In genomic region chr4:32864131-32864866, GRCm38 (mm10) we compare ENCODE assay signal across 9 mouse cellular contexts.
DNase-seq lines count a peak whose midpoint lies in the region; ATAC-seq and TF ChIP-seq lines count a peak whose summit lies in the region.
"Had no signal": no experiment of that assay in that cellular context is flagged by ENCODE, and none has a peak within 500 bp of the region (broad histone marks: within the 10 kb centered on the region; RNA-seq: fewer than 3 reads in every experiment).

No protein-coding gene starts in this region.

- no peaks in the 10 kb centered on the region for H3K36me3 ChIP-seq in heart, embryonic 11.5 days (ENCODE audit: control insufficient read depth, insufficient read depth, low read length)
- no peaks in the 10 kb centered on the region for H3K36me3 ChIP-seq in ES-E14 (ENCODE audit: control insufficient read depth, insufficient read depth, low read length, poor library complexity, severe bottlenecking)
- no peaks in the 10 kb centered on the region for H3K36me3 ChIP-seq in forebrain, embryonic 12.5 days (replicated peaks)
- H3K36me3 ChIP-seq in midbrain, embryonic 13.5 days, result no peaks in the 10 kb centered on the region
- H3K36me3 ChIP-seq: stomach, embryonic 15.5 days had no signal

- 55% methylated on average over 31 of the region's 31 CpGs for WGBS in heart, embryonic 11.5 days (ENCODE audit: insufficient replicate concordance)
- WGBS in forebrain, embryonic 12.5 days, result 31% methylated on average over 31 of the region's 31 CpGs
- WGBS in midbrain, embryonic 13.5 days, result 29% methylated on average over 31 of the region's 31 CpGs

- no peaks in the 10 kb centered on the region for H3K9me3 ChIP-seq in heart, embryonic 11.5 days (replicated peaks; ENCODE audit: control insufficient read depth, low read length)
- no peaks in the 10 kb centered on the region for H3K9me3 ChIP-seq in ES-E14 (ENCODE audit: control insufficient read depth, insufficient read depth, low read depth, low read length)
- no peaks in the 10 kb centered on the region for H3K9me3 ChIP-seq in forebrain, embryonic 12.5 days
- H3K9me3 ChIP-seq in midbrain, embryonic 13.5 days, result no peaks in the 10 kb centered on the region
- H3K9me3 ChIP-seq: stomach, embryonic 15.5 days had no signal

- ATAC-seq in heart, embryonic 11.5 days (replicated peaks; ENCODE audit: insufficient number of reproducible peaks, low FRiP score, low TSS enrichment), result no peak
- ATAC-seq in forebrain, embryonic 12.5 days (ENCODE audit: low FRiP score), result peak; percentile 31
- ATAC-seq in midbrain, embryonic 13.5 days, result peak; percentile 41
- ATAC-seq in granulocyte monocyte progenitor cell, adult 5-6 weeks (replicated peaks; ENCODE audit: poor library complexity, severe bottlenecking), result no peak

- H3K4me1 ChIP-seq in heart, embryonic 11.5 days (ENCODE audit: control insufficient read depth, insufficient read depth, low read length), result peaks cover 30% of the 10 kb centered on the region
- peaks cover 5 to 11% of the 10 kb centered on the region in 2 experiments; a peak in 3 of 4 replicates for H3K4me1 ChIP-seq in ES-E14 (ENCODE audit: control insufficient read depth in 2 of 2, insufficient read depth in 2 of 2, low read length in 2 of 2, poor library complexity in 1 of 2)
- H3K4me1 ChIP-seq in forebrain, embryonic 12.5 days, result peaks cover 51% of the 10 kb centered on the region
- H3K4me1 ChIP-seq in midbrain, embryonic 13.5 days (replicated peaks), result peaks cover 56% of the 10 kb centered on the region
- H3K4me1 ChIP-seq: stomach, embryonic 15.5 days had no signal

- peak overlapping the region; percentile 8; the same call in 1 of the 2 replicates for H3K4me3 ChIP-seq in heart, embryonic 11.5 days (ENCODE audit: low read depth, low read length)
- H3K4me3 ChIP-seq in ES-E14 (ENCODE audit: insufficient read depth in 1 of 2, low read depth in 1 of 2, low read length in 2 of 2, poor library complexity in 1 of 2, severe bottlenecking in 1 of 2), result peak overlapping the region; percentile 10 to 30; a peak in 2 of 4 replicates
- H3K4me3 ChIP-seq in forebrain, embryonic 12.5 days (replicated peaks), result peak overlapping the region; percentile 27
- peak overlapping the region; percentile 34 for H3K4me3 ChIP-seq in midbrain, embryonic 13.5 days (replicated peaks)
- H3K4me3 ChIP-seq: stomach, embryonic 15.5 days had no signal

- peak overlapping the region; percentile 44 for H3K4me2 ChIP-seq in heart, embryonic 11.5 days
- peak overlapping the region; percentile 55 for H3K4me2 ChIP-seq in forebrain, embryonic 12.5 days
- H3K4me2 ChIP-seq in midbrain, embryonic 13.5 days (replicated peaks), result peak overlapping the region; percentile 53
- H3K4me2 ChIP-seq: stomach, embryonic 15.5 days had no signal

- DNase-seq in heart, postnatal 4 days, result no peak
- no peak for DNase-seq in ES-E14 (ENCODE audit: low read depth, low spot score)
- DNase-seq in urinary bladder, postnatal 25 days (ENCODE audit: low spot score), result no peak
- DNase-seq in frontal cortex, postnatal 10 days (ENCODE audit: low spot score in 2 of 2), result no peak

- peaks cover 11% of the 10 kb centered on the region; the same call in 1 of the 2 replicates for H3K27me3 ChIP-seq in heart, embryonic 11.5 days (ENCODE audit: control insufficient read depth, insufficient read depth, low read length)
- H3K27me3 ChIP-seq in forebrain, embryonic 12.5 days, result peaks cover 25% of the 10 kb centered on the region; the same call in 1 of the 2 replicates
- no peaks in the 10 kb centered on the region for H3K27me3 ChIP-seq in midbrain, embryonic 13.5 days

- no peak overlapping the region for H3K9ac ChIP-seq in heart, embryonic 11.5 days (ENCODE audit: low read depth, low read length)
- no peak overlapping the region for H3K9ac ChIP-seq in ES-E14 (ENCODE audit: insufficient read depth, low read depth, low read length, poor library complexity, severe bottlenecking)
- H3K9ac ChIP-seq in forebrain, embryonic 12.5 days, result peak overlapping the region; percentile 44
- peak overlapping the region; percentile 62 for H3K9ac ChIP-seq in midbrain, embryonic 13.5 days (replicated peaks)
- H3K9ac ChIP-seq: stomach, embryonic 15.5 days had no signal

- in situ Hi-C loops in ES-E14 (cut with MboI; ENCODE audit: low sequenced_read_pairs in 2 of 2, unreplicated experiment in 2 of 2), result no loop called here

- H3K27ac ChIP-seq in heart, embryonic 11.5 days (ENCODE audit: low read depth, low read length), result no peak overlapping the region
- no peak overlapping the region for H3K27ac ChIP-seq in ES-E14 (ENCODE audit: insufficient read depth, low read depth, low read length, poor library complexity, severe bottlenecking)
- peak overlapping the region; percentile 53; the same call in 1 of the 2 replicates for H3K27ac ChIP-seq in forebrain, embryonic 12.5 days
- H3K27ac ChIP-seq in midbrain, embryonic 13.5 days, result peak overlapping the region; percentile 62
- H3K27ac ChIP-seq: stomach, embryonic 15.5 days had no signal

TF ChIP-seq in ES-E14, 5 proteins besides CTCF, POLR2A, EP300 and RAD21:
- no peak for TF ChIP-seq MAFK (IDR thresholded peaks at IDR 0.05; ENCODE audit: insufficient read depth, low read depth, low read length)
- TF ChIP-seq ZC3H11A (IDR thresholded peaks at IDR 0.05; ENCODE audit: borderline replicate concordance, low read depth, low read length), result no peak
- no peak for TF ChIP-seq CHD2 (IDR thresholded peaks at IDR 0.05; ENCODE audit: low read depth, low read length)
- TF ChIP-seq HCFC1 (IDR thresholded peaks at IDR 0.05; ENCODE audit: borderline replicate concordance, insufficient read depth, low read length), result no peak
- TF ChIP-seq ZNF384 (IDR thresholded peaks at IDR 0.05; ENCODE audit: low read depth, low read length), result no peak

Comparison
In these comparisons a context has a peak if more than half of its experiments do, and no peak if none do; other contexts are left out.
1. ATAC-seq: peak in forebrain, embryonic 12.5 days (single experiment) and midbrain, embryonic 13.5 days (single experiment); none in heart, embryonic 11.5 days (single experiment) and granulocyte monocyte progenitor cell, adult 5-6 weeks (single experiment).
2. H3K27ac ChIP-seq: peak in forebrain, embryonic 12.5 days (single experiment) and midbrain, embryonic 13.5 days (single experiment); none in heart, embryonic 11.5 days (single experiment) and ES-E14 (single experiment).
3. H3K9ac ChIP-seq: peak in forebrain, embryonic 12.5 days (single experiment) and midbrain, embryonic 13.5 days (single experiment); none in heart, embryonic 11.5 days (single experiment) and ES-E14 (single experiment).
4. Peak in every context shown above with its lines, with median percentiles within 50 percentile points of each other: H3K4me2 ChIP-seq and H3K4me3 ChIP-seq.